Comparison of ENCODE assay signal across 9 mouse cellular contexts in the genomic region with DNA sequence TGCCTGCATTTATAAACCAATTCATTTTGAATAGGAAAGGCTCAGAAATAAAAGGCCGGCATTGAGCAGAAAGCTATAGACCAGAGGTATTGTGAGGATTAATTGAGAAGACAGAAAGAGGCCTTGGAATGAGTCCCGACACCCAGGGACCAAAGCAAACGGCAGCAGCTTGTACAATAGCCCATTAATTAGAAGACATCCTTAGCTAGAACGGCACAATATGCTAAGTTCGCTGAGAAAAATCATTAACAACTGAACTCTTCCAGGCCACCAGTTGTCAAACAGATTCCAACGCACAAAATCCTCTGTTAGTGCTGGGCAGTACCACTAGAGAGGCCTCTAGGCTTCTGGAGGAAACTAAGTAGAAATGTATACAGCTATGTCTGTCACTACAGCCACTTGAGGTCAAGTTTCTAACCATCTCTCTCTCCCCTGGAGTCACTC.
A peak's percentile ranks its signal among the peaks of the same experiment; 100 is the strongest.
DNase-seq lines count a peak whose midpoint lies in the region; ATAC-seq and TF ChIP-seq lines count a peak whose summit lies in the region.
"Had no signal": no experiment of that assay in that cellular context is flagged by ENCODE, and none has a peak within 500 bp of the region (broad histone marks: within the 10 kb centered on the region; RNA-seq: fewer than 3 reads in every experiment).

No protein-coding gene starts in this region.

- peaks cover 34% of the 10 kb centered on the region for H3K4me1 ChIP-seq in hindbrain, embryonic 10.5 days (replicated peaks)
- peaks cover 32% of the 10 kb centered on the region for H3K4me1 ChIP-seq in midbrain, embryonic 12.5 days

- no peaks in the 10 kb centered on the region for H3K9me3 ChIP-seq in hindbrain, embryonic 10.5 days
- H3K9me3 ChIP-seq in midbrain, embryonic 12.5 days, result no peaks in the 10 kb centered on the region
- H3K9me3 ChIP-seq: liver, embryonic 13.5 days had no signal

- H3K9ac ChIP-seq in midbrain, embryonic 12.5 days (replicated peaks), result no peak overlapping the region
- H3K9ac ChIP-seq: liver, embryonic 13.5 days had no signal

- peak overlapping the region; percentile 47 for H3K27ac ChIP-seq in hindbrain, embryonic 10.5 days
- H3K27ac ChIP-seq in midbrain, embryonic 12.5 days (replicated peaks), result peak overlapping the region; percentile 39
- H3K27ac ChIP-seq: liver, embryonic 13.5 days had no signal

- TF ChIP-seq CTCF in brain, embryonic 14.5 days (IDR thresholded peaks at IDR 0.05; ENCODE audit: borderline replicate concordance, extremely low read depth, insufficient read depth, insufficient read length), result no peak

- 51% methylated on average over 6 of the region's 6 CpGs for WGBS in hindbrain, embryonic 10.5 days
- 25% methylated on average over 6 of the region's 6 CpGs for WGBS in midbrain, embryonic 12.5 days

- H3K36me3 ChIP-seq in hindbrain, embryonic 10.5 days, result no peaks in the 10 kb centered on the region
- no peaks in the 10 kb centered on the region for H3K36me3 ChIP-seq in midbrain, embryonic 12.5 days
- H3K36me3 ChIP-seq: liver, embryonic 13.5 days had no signal

- H3K27me3 ChIP-seq in hindbrain, embryonic 10.5 days (ENCODE audit: insufficient read depth, poor library complexity, severe bottlenecking), result peaks cover 9% of the 10 kb centered on the region; the same call in 1 of the 2 replicates
- H3K27me3 ChIP-seq in midbrain, embryonic 12.5 days, result peaks cover 46% of the 10 kb centered on the region
- H3K27me3 ChIP-seq: liver, embryonic 13.5 days had no signal

- no peak overlapping the region for H3K4me3 ChIP-seq in hindbrain, embryonic 10.5 days
- no peak overlapping the region for H3K4me3 ChIP-seq in midbrain, embryonic 12.5 days
- H3K4me3 ChIP-seq: liver, embryonic 13.5 days had no signal

- peak; percentile 41 for DNase-seq in cerebellum, postnatal 10 days
- no peak for DNase-seq in cerebellum, postnatal 36 days
- DNase-seq in brain, embryonic 14.5 days (ENCODE audit: low read depth), result peak; percentile 95
- no peak for DNase-seq in hindbrain, embryonic 10.5 days (ENCODE audit: low spot score)
- DNase-seq in adrenal gland, postnatal 14 days, result no peak
- no peak for DNase-seq in urinary bladder, adult 2 months (ENCODE audit: low spot score)
- DNase-seq: liver, embryonic 13.5 days had no signal

- peak; percentile 77 for ATAC-seq in midbrain, embryonic 12.5 days (ENCODE audit: low FRiP score, low read depth)
- no peak for ATAC-seq in megakaryocyte-erythroid progenitor cell, adult 5-6 weeks (replicated peaks; ENCODE audit: low FRiP score, low TSS enrichment, poor library complexity, severe bottlenecking)

- no peak for TF ChIP-seq POLR2A in brain, embryonic 14.5 days (IDR thresholded peaks at IDR 0.05; ENCODE audit: borderline replicate concordance, extremely low read depth, insufficient read depth, insufficient read length, poor library complexity, severe bottlenecking)

- peak overlapping the region; percentile 19 for H3K4me2 ChIP-seq in midbrain, embryonic 12.5 days (replicated peaks)
- H3K4me2 ChIP-seq: liver, embryonic 13.5 days had no signal

Comparison
In these comparisons a context has a peak if more than half of its experiments do, and no peak if none do; other contexts are left out.
1. DNase-seq: peak in cerebellum, postnatal 10 days (2 of 2) and brain, embryonic 14.5 days (single experiment); none in cerebellum, postnatal 36 days (0 of 2), hindbrain, embryonic 10.5 days (single experiment), adrenal gland, postnatal 14 days (single experiment) and urinary bladder, adult 2 months (single experiment).